Mouse (Mus musculus) heart, adult 2 months (tissue): ENCODE results near the gene Atp5g1. TPM values are rescaled to one million over a fixed set of nuclear protein-coding genes. Genes with fewer than 3 reads are reported as not detected.
A peak's percentile ranks its signal among the peaks of the same experiment; 100 is the strongest.
"Not testable (repeated sequence)": the region's sequence is repeated elsewhere in the genome, so short reads cannot be mapped to it uniquely, and the experiment has no call there.

Experiments
- DNase-seq, 2 experiments: peaks; one replicate each; pipeline ENCODE4 v3.0.0; 2021
- H3K27ac ChIP-seq: fragments of 200-600 bp; 2 replicates; pipeline ENCODE4 v1.8.1; 2022
- H3K27me3 ChIP-seq: fragments of 200-500 bp; 2 replicates; pipeline ENCODE4 v1.6.1; 2012; ENCODE audit warnings: mild to moderate bottlenecking, low read length, inconsistent platforms, mixed read lengths; ENCODE audit not compliant: control insufficient read depth, insufficient read depth
- H3K36me3 ChIP-seq: fragments of 200-500 bp; 2 replicates; pipeline ENCODE4 v1.6.1; 2012; ENCODE audit warnings: low read length, inconsistent platforms; ENCODE audit not compliant: control insufficient read depth, insufficient read depth
- H3K4me1 ChIP-seq: fragments of 200-500 bp; 2 replicates; pipeline ENCODE4 v1.6.1; 2011; ENCODE audit warnings: low read length; ENCODE audit not compliant: control insufficient read depth, insufficient read depth
- H3K4me3 ChIP-seq: fragments of 200-600 bp; 2 replicates; pipeline ENCODE4 v1.8.1; 2022
- H3K79me2 ChIP-seq: fragments of 200-500 bp; replicated peaks from 2 replicates; pipeline ENCODE4 v1.6.1; 2012; ENCODE audit warnings: mild to moderate bottlenecking, inconsistent platforms, low read length, moderate library complexity, mixed read lengths; ENCODE audit not compliant: control insufficient read depth, insufficient read depth
- H3K9ac ChIP-seq: fragments of 200-500 bp; 2 replicates; pipeline ENCODE4 v1.6.1; 2012; ENCODE audit warnings: low read depth, mild to moderate bottlenecking, control low read depth, inconsistent platforms, low read length, mixed read lengths
- CTCF ChIP-seq: fragments of 200-600 bp; IDR thresholded peaks from 2 replicates; pipeline ENCODE4 v1.8.1; 2022; ENCODE audit warnings: antibody characterized with exemption, mild to moderate bottlenecking, moderate library complexity
- EP300 ChIP-seq: fragments of 200-500 bp; IDR thresholded peaks from 2 replicates; pipeline ENCODE4 v1.6.1; 2011; ENCODE audit warnings: low read depth, low read length, control low read depth; ENCODE audit not compliant: insufficient read depth
- POLR2A ChIP-seq: fragments of 200-500 bp; IDR thresholded peaks from 2 replicates; pipeline ENCODE4 v1.6.1; 2011; ENCODE audit warnings: mild to moderate bottlenecking, low read depth, low read length, control low read depth; ENCODE audit not compliant: insufficient read depth
- WGBS: fragments of 180-500 bp; shearing (Covaris S2); methylation state at CpG from one replicate; pipeline ENCODE4 v1.1.7; 2018; 5-methylcytosine and 5-hydroxymethylcytosine counted together
- intact Hi-C: fragments of 180-260 bp; cut with DNase I; formaldehyde crosslinking; loops from one replicate; pipeline ENCODE4 v1.15.1; 2025
- long read RNA-seq: library from polyadenylated mRNA; stranded (forward); transcript quantifications from one replicate; pipeline ENCODE4 v2.0.0, GENCODE M21; 2021
- polyA plus RNA-seq: library from polyadenylated mRNA; depleted of rRNA; stranded (reverse); fragments of >200 nt; gene quantifications from 2 replicates; pipeline ENCODE4 v1.2.3, GENCODE M21; 2012; rRNA removed
- total RNA-seq, 2 experiments: library from RNA; stranded (reverse); gene quantifications; 2 replicates each; pipeline ENCODE4 v1.2.3; 2021

Atp5g1 gene
- total RNA-seq (1,000 to 10,000 TPM; 3,096 to 3,522 TPM), polyA plus RNA-seq (5,903 and 6,025 TPM in 2 replicates)
- long read RNA-seq, full-length matches to known transcripts, result 2,476 of 2,571 reads
- long read RNA-seq, partial matches to known transcripts, result 70 of 2,571 reads
- long read RNA-seq, other reads (novel, unspliced or antisense), result 25 of 2,571 reads

GRCm38 (mm10) chr11:96075509-96076220 lies at the start of gene Atp5g1:
Atp5g1 (minus strand) TSS chr11:96075670.
- H3K36me3 ChIP-seq, result peaks cover 2% of the 10 kb centered on the region; the same call in 1 of the 2 replicates
- H3K27me3 ChIP-seq, result no peaks in the 10 kb centered on the region
- TF ChIP-seq CTCF (peak; percentile 37), POLR2A (peak; percentile 99), EP300 (0 out of 2 replicates have a peak, but pooled peaks have one; percentile 38)
- H3K4me1 ChIP-seq, result peaks cover 1% of the 10 kb centered on the region
- intact Hi-C loops, result no loop called here
- H3K79me2 ChIP-seq, result no peaks in the 10 kb centered on the region
- peak within 1 kb of the TSS; percentile 96 for H3K27ac ChIP-seq
- H3K4me3 ChIP-seq, result peak within 1 kb of the TSS; percentile 82
- peak; percentile 96 to 100 for DNase-seq
- peak within 1 kb of the TSS; percentile 78 for H3K9ac ChIP-seq
- under 1% methylated on average over 37 of the region's 37 CpGs for WGBS

- Histone ChIP-seq H3K36me3 (no peaks in the 10 kb centered on the region), H3K4me1 (no peaks in the 10 kb centered on the region), H3K9ac (no peak overlapping the region), H3K27ac (no peak overlapping the region), H3K27me3 (peaks cover 7% of the 10 kb centered on the region), H3K79me2 (no peaks in the 10 kb centered on the region), H3K4me3 (peak overlapping the region; percentile 22; the same call in 1 of the 2 replicates)
- 4% methylated on average over 45 of the region's 45 CpGs for WGBS
- intact Hi-C loops, result no loop called here
- peak in 1 of 2 experiments; percentile 11 for DNase-seq
- TF ChIP-seq EP300 (no peak), CTCF (no peak), POLR2A (no peak)
These were observed 48.8 kb upstream of the Atp5g1 start for GRCm38 (mm10) chr11:96124052-96124914.

DNA sequence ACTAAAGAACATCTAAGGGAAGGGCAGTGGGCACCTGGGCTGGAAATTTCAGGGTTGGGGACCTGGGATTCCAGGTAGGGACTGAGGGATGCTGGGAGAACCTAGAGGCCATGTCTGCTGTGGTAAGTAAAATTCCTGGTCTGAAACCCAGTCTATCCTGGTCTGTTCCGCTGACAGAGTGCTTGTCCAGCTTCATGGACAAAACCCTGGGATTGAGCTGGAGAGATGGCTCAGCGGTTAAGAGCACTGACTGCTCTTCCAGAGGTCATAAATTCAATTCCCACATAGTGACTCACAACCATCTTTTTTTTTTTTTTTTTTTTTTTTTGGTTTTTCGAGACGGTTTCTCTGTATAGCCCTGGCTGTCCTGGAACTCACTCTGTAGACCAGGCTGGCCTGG lies 47.3 kb upstream of the Atp5g1 start:
- H3K36me3 ChIP-seq, H3K27me3 ChIP-seq, H3K4me1 ChIP-seq, H3K27ac ChIP-seq, intact Hi-C loops, H3K9ac ChIP-seq, H3K79me2 ChIP-seq, H3K4me3 ChIP-seq, DNase-seq: not testable (repeated sequence)
- WGBS, result 75% methylated on average over 4 of the region's 4 CpGs

GRCm38 (mm10) chr11:96119401-96119800 lies 43.9 kb upstream of the Atp5g1 start:
- Histone ChIP-seq H3K36me3 (no peaks in the 10 kb centered on the region), H3K79me2 (no peaks in the 10 kb centered on the region), H3K27ac (no peak overlapping the region), H3K4me1 (no peaks in the 10 kb centered on the region), H3K9ac (no peak overlapping the region), H3K27me3 (peaks cover 7% of the 10 kb centered on the region), H3K4me3 (no peak overlapping the region)
- no peak for DNase-seq
- intact Hi-C loops, result no loop called here
- 57% methylated on average over 3 of the region's 3 CpGs for WGBS
- TF ChIP-seq CTCF (no peak), EP300 (no peak)

DNA sequence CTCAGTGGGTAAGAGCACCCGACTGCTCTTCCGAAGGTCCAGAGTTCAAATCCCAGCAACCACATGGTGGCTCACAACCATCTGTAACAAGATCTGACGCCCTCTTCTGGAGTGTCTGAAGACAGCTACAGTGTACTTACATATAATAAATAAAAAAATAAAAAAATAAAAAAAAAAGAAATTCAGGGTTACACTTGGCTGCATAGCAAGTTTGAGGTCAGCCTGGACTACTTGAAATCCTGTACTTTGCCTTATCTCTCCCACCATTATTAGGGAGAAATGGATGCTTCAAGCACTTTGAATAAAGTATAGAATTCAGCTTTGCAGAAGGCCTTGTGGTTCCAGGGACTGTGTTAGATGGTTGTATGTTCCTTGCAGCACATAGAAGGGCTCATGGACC lies 41.5 kb upstream of the Atp5g1 start:
- H3K36me3 ChIP-seq, H3K4me3 ChIP-seq, intact Hi-C loops, H3K4me1 ChIP-seq, DNase-seq, H3K9ac ChIP-seq, H3K79me2 ChIP-seq, H3K27ac ChIP-seq, H3K27me3 ChIP-seq: not testable (repeated sequence)
- WGBS, result 66% methylated on average over 3 of the region's 3 CpGs

- Histone ChIP-seq H3K4me3 (no peak overlapping the region), H3K27me3 (no peaks in the 10 kb centered on the region), H3K36me3 (no peaks in the 10 kb centered on the region), H3K9ac (no peak overlapping the region), H3K79me2 (no peaks in the 10 kb centered on the region), H3K27ac (no peak overlapping the region), H3K4me1 (no peaks in the 10 kb centered on the region)
- intact Hi-C loops, result no loop called here
- 84% methylated on average over 3 of the region's 3 CpGs for WGBS
- TF ChIP-seq CTCF, result no peak
- TF ChIP-seq POLR2A, result no peak
- no peak for DNase-seq
These were observed 40.6 kb upstream of the Atp5g1 start for GRCm38 (mm10) chr11:96116116-96116515.
